Mouse (Mus musculus) adrenal gland, postnatal 10 days (tissue): ENCODE results near the gene Cypt15. TPM values are rescaled to one million over a fixed set of nuclear protein-coding genes. Genes with fewer than 3 reads are reported as not detected.
"Not testable (repeated sequence)": the region's sequence is repeated elsewhere in the genome, so short reads cannot be mapped to it uniquely, and the experiment has no call there.

ENCODE experiments used
- DNase-seq: peaks from one replicate; pipeline ENCODE4 v3.0.0; 2021; ENCODE audit warnings: mixed read lengths
- long read RNA-seq, 2 experiments: library from polyadenylated mRNA; stranded (forward); transcript quantifications; one replicate each; pipeline ENCODE4 v2.0.0; 2021
- total RNA-seq, 2 experiments: library from RNA; stranded (reverse); gene quantifications; 2 replicates each; pipeline ENCODE4 v1.2.3; 2021

The Cypt15 gene
- total RNA-seq: not detected
- long read RNA-seq, experiment 1: 0 reads
- long read RNA-seq, experiment 2: 0 reads

GRCm38 (mm10) chrX:39345967-39346366 is at the start of gene Cypt15:
Gene Cypt15, plus strand, starts transcription at chrX:39346267.
- DNase-seq: not testable (repeated sequence)

GRCm38 (mm10) chrX:39370932-39371331 is 24.9 kb downstream of the Cypt15 start:
- DNase-seq: no peak

DNA sequence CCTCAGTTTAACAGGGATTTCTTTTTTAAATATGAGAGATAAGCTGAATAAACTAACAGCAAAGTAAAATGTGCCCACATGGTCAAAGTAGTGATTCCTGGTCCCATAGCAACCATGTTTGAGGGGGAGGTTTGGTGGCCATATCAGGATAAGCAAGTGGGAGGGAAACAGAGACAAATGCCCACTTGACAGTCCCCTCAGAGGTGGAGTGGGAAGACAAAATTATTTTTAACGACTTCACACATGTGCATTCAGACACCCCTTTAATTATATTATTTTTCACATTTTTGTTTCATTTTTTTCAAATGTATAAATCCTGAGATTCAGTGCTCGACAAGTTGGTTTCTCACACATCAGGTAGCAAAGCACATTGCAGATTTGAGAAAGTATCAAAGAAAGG is 32.8 kb downstream of the Cypt15 start:
- no peak for DNase-seq

DNA sequence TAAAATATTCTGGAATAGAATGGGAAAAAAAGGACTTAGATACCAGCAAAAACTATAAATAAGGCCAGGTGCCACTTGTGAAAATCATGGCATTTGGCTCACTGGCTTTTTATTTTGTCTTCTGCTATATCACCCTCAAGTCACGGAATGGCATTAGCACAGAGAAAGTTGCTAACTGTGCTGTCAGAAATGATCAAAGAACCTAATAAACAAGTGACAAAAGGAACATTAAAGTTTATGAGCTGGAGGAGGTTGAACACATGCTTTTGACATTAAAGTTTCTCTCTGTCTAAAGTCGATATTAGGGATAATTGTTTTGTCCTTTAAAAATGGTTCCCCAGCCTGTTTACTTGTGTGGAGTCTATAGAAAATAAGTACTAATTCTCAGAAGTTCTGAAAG is 37.7 kb downstream of the Cypt15 start:
- DNase-seq: no peak
